Mouse (Mus musculus) lung, embryonic 15.5 days (tissue): ENCODE data around the gene Ttll13. TPM values are rescaled to one million over a fixed set of nuclear protein-coding genes. Genes with fewer than 3 reads are reported as not detected.

Experiments used
- ATAC-seq: fragments of 200-750 bp; cut with Nextera tagmentation; 2 replicates; pipeline ENCODE4 v1.8.0; 2017; ENCODE audit warnings: moderate number of reproducible peaks, borderline replicate concordance; ENCODE audit not compliant: low FRiP score, low TSS enrichment; ENCODE audit errors: extremely low read depth
- H3K27ac ChIP-seq: fragments of 300-500 bp; sonication (generic); 2 replicates; pipeline ENCODE4 v1.5.1; 2015; ENCODE audit warnings: moderate library complexity, mild to moderate bottlenecking, inconsistent platforms
- H3K27me3 ChIP-seq: fragments of 300-500 bp; sonication (generic); 2 replicates; pipeline ENCODE4 v1.6.1; 2015; ENCODE audit warnings: inconsistent platforms
- H3K36me3 ChIP-seq: fragments of 300-500 bp; sonication (generic); 2 replicates; pipeline ENCODE4 v1.6.1; 2015; ENCODE audit warnings: inconsistent platforms
- H3K4me1 ChIP-seq: fragments of 300-500 bp; sonication (generic); 2 replicates; pipeline ENCODE4 v1.6.1; 2015; ENCODE audit warnings: inconsistent platforms
- H3K4me2 ChIP-seq: fragments of 300-500 bp; sonication (generic); 2 replicates; pipeline ENCODE4 v1.6.1; 2015; ENCODE audit warnings: inconsistent platforms, mild to moderate bottlenecking, moderate library complexity
- H3K4me3 ChIP-seq: fragments of 300-500 bp; sonication (generic); 2 replicates; pipeline ENCODE4 v1.5.1; 2015; ENCODE audit warnings: mild to moderate bottlenecking, inconsistent platforms
- H3K9ac ChIP-seq: fragments of 300-500 bp; sonication (generic); 2 replicates; pipeline ENCODE4 v1.6.1; 2015; ENCODE audit warnings: inconsistent platforms
- H3K9me3 ChIP-seq: fragments of 300-500 bp; sonication (generic); 2 replicates; pipeline ENCODE4 v1.6.1; 2016; ENCODE audit warnings: inconsistent platforms
- WGBS: fragments of 180-500 bp; shearing (Covaris S2); methylation state at CpG from one replicate; pipeline ENCODE4 v1.1.7; 2015; 5-methylcytosine and 5-hydroxymethylcytosine counted together
- polyA plus RNA-seq: library from polyadenylated mRNA; unstranded; fragments of >200 nt; fragmentation: Nextera tagmentation; extraction: Ambion mirVana; gene quantifications from 2 replicates; pipeline ENCODE4 v1.2.1, GENCODE M21; 2015

The Ttll13 gene
- polyA plus RNA-seq, 1 experiment from 2014 or later: 0.93 TPM

GRCm38 (mm10) chr7:80296462-80296861, 50.3 kb downstream of the Ttll13 start:
- peaks cover 27% of the 10 kb centered on the region for H3K36me3 ChIP-seq
- no peaks in the 10 kb centered on the region for H3K27me3 ChIP-seq
- peaks cover 27% of the 10 kb centered on the region for H3K4me1 ChIP-seq
- H3K27ac ChIP-seq: no peak overlapping the region
- peak overlapping the region; percentile 16; the same call in 1 of the 2 replicates for H3K4me2 ChIP-seq
- no peak for ATAC-seq
- H3K4me3 ChIP-seq: no peak overlapping the region; the same call in 1 of the 2 replicates
- 91% methylated on average over 6 of the region's 6 CpGs for WGBS
- H3K9ac ChIP-seq: 0 out of 2 replicates have a peak overlapping the region, but pooled peaks have one; percentile 2
- no peaks in the 10 kb centered on the region for H3K9me3 ChIP-seq

- Histone ChIP-seq H3K27ac (no peak overlapping the region), H3K36me3 (peaks cover 32% of the 10 kb centered on the region), H3K9ac (no peak overlapping the region), H3K9me3 (no peaks in the 10 kb centered on the region), H3K4me1 (peaks cover 27% of the 10 kb centered on the region), H3K27me3 (no peaks in the 10 kb centered on the region), H3K4me3 (no peak overlapping the region), H3K4me2 (peak overlapping the region; percentile 16; the same call in 1 of the 2 replicates)
- ATAC-seq: no peak
- 69% methylated on average over 3 of the region's 3 CpGs for WGBS
Observed at GRCm38 (mm10) chr7:80297041-80297440, 50.9 kb downstream of the Ttll13 start.

- Histone ChIP-seq H3K9ac (no peak overlapping the region), H3K9me3 (no peaks in the 10 kb centered on the region), H3K4me2 (no peak overlapping the region), H3K27me3 (no peaks in the 10 kb centered on the region), H3K27ac (no peak overlapping the region), H3K4me1 (peaks cover 25% of the 10 kb centered on the region), H3K36me3 (peaks cover 46% of the 10 kb centered on the region), H3K4me3 (no peak overlapping the region)
- 91% methylated on average over 4 of the region's 4 CpGs for WGBS
- ATAC-seq: no peak
Observed at GRCm38 (mm10) chr7:80298754-80299153, 52.6 kb downstream of the Ttll13 start.

- H3K9ac ChIP-seq: no peak overlapping the region
- no peaks in the 10 kb centered on the region for H3K27me3 ChIP-seq
- peaks cover 23% of the 10 kb centered on the region for H3K4me1 ChIP-seq
- no peaks in the 10 kb centered on the region for H3K9me3 ChIP-seq
- ATAC-seq: no peak
- WGBS: 89% methylated on average over 3 of the region's 3 CpGs
- H3K4me3 ChIP-seq: no peak overlapping the region
- H3K4me2 ChIP-seq: no peak overlapping the region
- peaks cover 54% of the 10 kb centered on the region for H3K36me3 ChIP-seq
- no peak overlapping the region for H3K27ac ChIP-seq
Observed at GRCm38 (mm10) chr7:80299568-80299967, 53.4 kb downstream of the Ttll13 start.

- peaks cover 10% of the 10 kb centered on the region for H3K4me1 ChIP-seq
- H3K9ac ChIP-seq: no peak overlapping the region
- no peak overlapping the region for H3K4me2 ChIP-seq
- peaks cover 73% of the 10 kb centered on the region for H3K36me3 ChIP-seq
- H3K9me3 ChIP-seq: no peaks in the 10 kb centered on the region
- H3K4me3 ChIP-seq: no peak overlapping the region
- WGBS: 87% methylated on average over 2 of the region's 2 CpGs
- ATAC-seq: no peak
- H3K27me3 ChIP-seq: no peaks in the 10 kb centered on the region
- no peak overlapping the region for H3K27ac ChIP-seq
Observed at GRCm38 (mm10) chr7:80301522-80301921, 55.3 kb downstream of the Ttll13 start.

- H3K36me3 ChIP-seq: peaks cover 94% of the 10 kb centered on the region
- ATAC-seq: no peak
- no peak overlapping the region for H3K9ac ChIP-seq
- 81% methylated on average over 3 of the region's 3 CpGs for WGBS
- no peak overlapping the region for H3K4me2 ChIP-seq
- H3K27ac ChIP-seq: no peak overlapping the region
- no peaks in the 10 kb centered on the region for H3K4me1 ChIP-seq
- no peaks in the 10 kb centered on the region for H3K9me3 ChIP-seq
- H3K27me3 ChIP-seq: no peaks in the 10 kb centered on the region
- no peak overlapping the region for H3K4me3 ChIP-seq
Observed at GRCm38 (mm10) chr7:80307766-80308165, 61.6 kb downstream of the Ttll13 start.

Other genes with a start within 250 kb of the Ttll13 start
- gene Zfp710, start 221.6 kb upstream of the Ttll13 start, polyA plus RNA-seq: 15.5 and 17.6 TPM in 2 replicates
- gene Idh2, start 131.0 kb upstream of the Ttll13 start, polyA plus RNA-seq: 690 and 692 TPM in 2 replicates
- 13.7 and 14.9 TPM in 2 replicates for gene Sema4b, start 59.5 kb upstream of the Ttll13 start, polyA plus RNA-seq
- gene Cib1, start 13.6 kb upstream of the Ttll13 start, polyA plus RNA-seq: 79.1 and 90.8 TPM in 2 replicates
- 3.0 and 4.0 TPM in 2 replicates for gene Gdpgp1, start 13.5 kb upstream of the Ttll13 start, polyA plus RNA-seq
- gene Ngrn, start 14.8 kb downstream of the Ttll13 start, polyA plus RNA-seq: 44.6 and 45.7 TPM in 2 replicates
- gene Vps33b, start 23.3 kb downstream of the Ttll13 start, polyA plus RNA-seq: 9.5 and 11.1 TPM in 2 replicates
- gene Prc1, start 48.1 kb downstream of the Ttll13 start, polyA plus RNA-seq: 170 and 177 TPM in 2 replicates
- 6.6 and 10.2 TPM in 2 replicates for gene Rccd1, start 78.1 kb downstream of the Ttll13 start, polyA plus RNA-seq
- 36.8 and 42.2 TPM in 2 replicates for gene Unc45a, start 94.6 kb downstream of the Ttll13 start, polyA plus RNA-seq
- gene Hddc3, start 96.7 kb downstream of the Ttll13 start, polyA plus RNA-seq: 19.6 and 21.2 TPM in 2 replicates
- 18.4 and 22.3 TPM in 2 replicates for gene Man2a2, start 125.0 kb downstream of the Ttll13 start, polyA plus RNA-seq
- 15.2 and 17.8 TPM in 2 replicates for gene Fes, start 141.6 kb downstream of the Ttll13 start, polyA plus RNA-seq
- gene Furin, start 159.1 kb downstream of the Ttll13 start, polyA plus RNA-seq: 16.3 and 16.7 TPM in 2 replicates